Mouse (Mus musculus) brain, embryonic 14.5 days (tissue): ENCODE measurements around the gene Rab1b.
A peak's percentile ranks its signal among the peaks of the same experiment; 100 is the strongest.

ENCODE experiments used
- CTCF ChIP-seq: fragments of 200-500 bp; IDR thresholded peaks from 2 replicates; pipeline ENCODE4 v1.5.1; 2012; ENCODE audit warnings: inconsistent platforms, mild to moderate bottlenecking, moderate library complexity, borderline replicate concordance; ENCODE audit not compliant: insufficient read depth, insufficient read length; ENCODE audit errors: extremely low read depth
- POLR2A ChIP-seq: fragments of 200-500 bp; IDR thresholded peaks from 2 replicates; pipeline ENCODE4 v1.6.1; 2012; ENCODE audit warnings: mild to moderate bottlenecking, inconsistent platforms, borderline replicate concordance; ENCODE audit not compliant: poor library complexity, insufficient read depth, insufficient read length, severe bottlenecking; ENCODE audit errors: extremely low read depth

DNA sequence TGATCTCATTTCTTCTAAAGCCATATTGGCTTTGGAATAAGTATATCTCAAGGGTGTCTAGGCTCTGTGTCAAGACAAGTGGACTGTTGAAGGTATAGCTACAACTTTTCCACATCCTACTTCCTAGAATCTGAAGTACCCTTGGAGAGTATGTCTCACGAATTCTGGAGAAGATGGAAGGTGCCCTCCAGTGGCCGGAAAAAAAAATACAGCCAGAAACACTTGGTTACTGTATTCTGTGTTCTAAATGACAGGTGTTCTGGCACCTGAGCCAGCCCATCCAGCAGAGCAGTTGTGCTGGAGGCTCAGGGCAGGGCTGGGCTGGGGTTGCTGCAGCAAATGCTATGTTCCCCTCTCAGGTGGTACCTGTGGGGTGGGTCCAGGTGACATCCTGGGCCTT is 32.8 kb upstream of the Rab1b start:
- TF ChIP-seq POLR2A (no peak), CTCF (peak; percentile 63; the same call in 1 of the 2 replicates)
